Comparison of ENCODE assay signal across 8 mouse cellular contexts in genomic region chr4:41653296-41653695, GRCm38 (mm10). TPM values are rescaled to one million over a fixed set of nuclear protein-coding genes. Genes with fewer than 3 reads are reported as not detected.
DNase-seq lines count a peak whose midpoint lies in the region; ATAC-seq and TF ChIP-seq lines count a peak whose summit lies in the region.

No protein-coding gene starts in this region.

- intact Hi-C loops in heart, postnatal 14 days (cut with DNase I) = loop anchor here (1.0 to 2.0 kb wide), 3 partner anchors 38 to 185 kb away; no protein-coding TSS in a partner anchor

- no peaks in the 10 kb centered on the region for H3K36me3 ChIP-seq in E14TG2a.4 (ENCODE audit: insufficient read depth, low read length)

- DNase-seq in adrenal gland, postnatal 10 days = peak; percentile 85
- peak; percentile 82 for DNase-seq in embryo, embryonic 9.5 days (ENCODE audit: extremely low spot score)
- peak; percentile 75 to 85 for DNase-seq in heart, postnatal 14 days
- DNase-seq in kidney, postnatal 4 days = peak; percentile 90 to 92
- DNase-seq in lung, postnatal 36 days = peak; percentile 86
- DNase-seq in right cerebral cortex, postnatal 10 days (ENCODE audit: low spot score in 2 of 2) = peak; percentile 72 to 85

- H3K27me3 ChIP-seq in E14TG2a.4 (ENCODE audit: insufficient read depth, low read length) = peaks cover 35% of the 10 kb centered on the region

- H3K9me3 ChIP-seq in E14TG2a.4 (ENCODE audit: low read length) = no peaks in the 10 kb centered on the region

- peaks cover 35% of the 10 kb centered on the region for H3K4me1 ChIP-seq in E14TG2a.4 (replicated peaks; ENCODE audit: low read depth, low read length)

- TF ChIP-seq CTCF in E14TG2a.4 (conservative IDR thresholded peaks at IDR 0.05; ENCODE audit: low read length) = peak; percentile 75

- H3K4me3 ChIP-seq in E14TG2a.4 (replicated peaks; ENCODE audit: low read length) = no peak overlapping the region

- ATAC-seq in activated CD4-positive, CD25-positive, alpha-beta regulatory T cell, adult 4 months = no peak

RNA-seq across cellular contexts. Expression of gene Enho, which starts 13.2 kb away (rescaled TPM):
- 10 to 100 TPM; 10.3 to 10.5 TPM for total RNA-seq in adrenal gland, postnatal 10 days (2021)
- total RNA-seq in heart, postnatal 14 days (2021) = 1 to 10 TPM; 4.3 to 4.6 TPM
- polyA plus RNA-seq in activated CD4-positive, CD25-positive, alpha-beta regulatory T cell, adult 4 months (2017; shearing (Covaris generic)) = not detected

RNA-seq across cellular contexts. Expression of gene Cntfr, which starts 43.6 kb away (rescaled TPM):
- total RNA-seq in adrenal gland, postnatal 10 days (2021) = 10 to 100 TPM; 53.0 to 67.0 TPM
- total RNA-seq in heart, postnatal 14 days (2021) = 1 to 10 TPM; 2.0 to 5.1 TPM
- polyA plus RNA-seq in activated CD4-positive, CD25-positive, alpha-beta regulatory T cell, adult 4 months (2017; shearing (Covaris generic)) = not detected

RNA-seq across cellular contexts. Expression of gene Il11ra1, which starts 46.5 kb away (rescaled TPM):
- total RNA-seq in adrenal gland, postnatal 10 days (2021) = 10 to 100 TPM; 61.0 to 68.2 TPM
- 10 to 100 TPM; 56.9 to 61.0 TPM for total RNA-seq in heart, postnatal 14 days (2021)
- polyA plus RNA-seq in activated CD4-positive, CD25-positive, alpha-beta regulatory T cell, adult 4 months (2017; shearing (Covaris generic)) = 1 to 10 TPM; 4.9 to 7.2 TPM

Comparison
In these comparisons a context has a peak if more than half of its experiments do, and no peak if none do; other contexts are left out.
1. RNA of gene Cntfr, which starts 43.6 kb away (total RNA-seq): 53.0 to 67.0 TPM in adrenal gland, postnatal 10 days; 2.0 to 5.1 TPM in heart, postnatal 14 days; every median in the first group is over 4 times any median in the second.
2. Peak in every context shown above with its lines, with median percentiles within 50 percentile points of each other: DNase-seq.